Mouse (Mus musculus): ENCODE measurements at regions not wholly inside any gene's neighbourhood (a gene's known extent, or its start where the extent isn't known, plus 50 kb on each side); places are given as distances from the start of the nearest gene placed in this dataset.

- H3K4me3 ChIP-seq (ENCODE audit: control insufficient read depth in 1 of 2, insufficient read depth in 1 of 2, low read depth in 2 of 2, low read length in 2 of 2), result no peak overlapping the region
- H3K4me1 ChIP-seq (ENCODE audit: control insufficient read depth in 1 of 2, insufficient read depth in 2 of 2, low read length in 2 of 2), result no peaks in the 10 kb centered on the region
- no peaks in the 10 kb centered on the region for H3K36me3 ChIP-seq (ENCODE audit: control insufficient read depth in 1 of 2, insufficient read depth in 2 of 2, low read length in 2 of 2)
- DNase-seq (ENCODE audit: low read depth, low spot score), result no peak
- TF ChIP-seq USF2 (IDR thresholded peaks at IDR 0.05; ENCODE audit: borderline replicate concordance in 1 of 2, insufficient read depth in 1 of 2, low read depth in 1 of 2, low read length in 2 of 2), result no peak
- TF ChIP-seq RAD21 (IDR thresholded peaks at IDR 0.05; ENCODE audit: low read depth, low read length), result no peak
- TF ChIP-seq CTCF (IDR thresholded peaks at IDR 0.05 in 2 of 3, conservative IDR thresholded peaks at IDR 0.05 in 1 of 3; ENCODE audit: control insufficient read depth in 1 of 3, insufficient read depth in 1 of 3, low read depth in 2 of 3, low read length in 3 of 3, poor library complexity in 1 of 3, severe bottlenecking in 1 of 3), result no peak
- no peak for TF ChIP-seq RCOR1 (IDR thresholded peaks at IDR 0.05; ENCODE audit: low read depth, low read length)
- no peak for TF ChIP-seq E2F4 (IDR thresholded peaks at IDR 0.05; ENCODE audit: borderline replicate concordance, low read depth, low read length)
- TF ChIP-seq TBP (IDR thresholded peaks at IDR 0.05; ENCODE audit: low read depth, low read length), result no peak
- TF ChIP-seq MEF2A (IDR thresholded peaks at IDR 0.05; ENCODE audit: extremely low read depth, insufficient replicate concordance, low read depth, low read length, poor library complexity, severe bottlenecking), result no peak
- no peak for TF ChIP-seq JUND (IDR thresholded peaks at IDR 0.05; ENCODE audit: low read depth, low read length)
- TF ChIP-seq MXI1 (IDR thresholded peaks at IDR 0.05; ENCODE audit: low read depth, low read length), result no peak
- TF ChIP-seq USF1 (IDR thresholded peaks at IDR 0.05; ENCODE audit: low read depth, low read length), result no peak
- no peak for TF ChIP-seq TCF12 (IDR thresholded peaks at IDR 0.05; ENCODE audit: low read depth, low read length)
- no peak for TF ChIP-seq ZNF384 (IDR thresholded peaks at IDR 0.05; ENCODE audit: low read depth, low read length)
- no peak for TF ChIP-seq SMC3 (IDR thresholded peaks at IDR 0.05; ENCODE audit: low read depth, low read length)
- no peak for TF ChIP-seq CHD2 (IDR thresholded peaks at IDR 0.05; ENCODE audit: low read length)
- TF ChIP-seq MYC (IDR thresholded peaks at IDR 0.05; ENCODE audit: low read depth, low read length), result no peak
- no peak for TF ChIP-seq MAFK (IDR thresholded peaks at IDR 0.05; ENCODE audit: borderline replicate concordance, low read depth, low read length)
- TF ChIP-seq GABPA (IDR thresholded peaks at IDR 0.05; ENCODE audit: low read depth, low read length), result no peak
- TF ChIP-seq POLR2AphosphoS5 (IDR thresholded peaks at IDR 0.05; ENCODE audit: borderline replicate concordance, low read depth, low read length), result no peak
- TF ChIP-seq NRF1 (IDR thresholded peaks at IDR 0.05; ENCODE audit: insufficient read depth, low read depth, low read length, poor library complexity, severe bottlenecking), result no peak
- no peaks in the 10 kb centered on the region for H3K9me3 ChIP-seq (replicated peaks; ENCODE audit: insufficient read depth, low read length)
- H3K27ac ChIP-seq (ENCODE audit: control insufficient read depth, low read depth, low read length), result no peak overlapping the region
- H3K27me3 ChIP-seq (ENCODE audit: control insufficient read depth in 1 of 2, insufficient read depth in 2 of 2, low read length in 2 of 2), result no peaks in the 10 kb centered on the region
- no peaks in the 10 kb centered on the region for H3K79me2 ChIP-seq (ENCODE audit: control insufficient read depth, insufficient read depth, low read length, poor library complexity)
- H3K9ac ChIP-seq (ENCODE audit: control insufficient read depth, low read depth, low read length, poor library complexity, severe bottlenecking), result no peak overlapping the region
These were observed 247.6 kb downstream of the Ptprc start for GRCm38 (mm10) chr1:137927953-137928352.

- no peak for DNase-seq (ENCODE audit: low read depth, low spot score)
- no peak overlapping the region for H3K9ac ChIP-seq (ENCODE audit: control insufficient read depth, low read depth, low read length, poor library complexity, severe bottlenecking)
- no peaks in the 10 kb centered on the region for H3K27me3 ChIP-seq (ENCODE audit: control insufficient read depth in 1 of 2, insufficient read depth in 2 of 2, low read length in 2 of 2)
- no peaks in the 10 kb centered on the region for H3K4me1 ChIP-seq (ENCODE audit: control insufficient read depth in 1 of 2, insufficient read depth in 2 of 2, low read length in 2 of 2)
- H3K36me3 ChIP-seq (ENCODE audit: control insufficient read depth in 1 of 2, insufficient read depth in 2 of 2, low read length in 2 of 2), result no peaks in the 10 kb centered on the region
- no peak for TF ChIP-seq E2F4 (IDR thresholded peaks at IDR 0.05; ENCODE audit: borderline replicate concordance, low read depth, low read length)
- no peak for TF ChIP-seq ELF1 (IDR thresholded peaks at IDR 0.05; ENCODE audit: low read depth, low read length)
- TF ChIP-seq KAT2A (conservative IDR thresholded peaks at IDR 0.05; ENCODE audit: low read depth, low read length), result no peak
- no peak for TF ChIP-seq CHD1 (IDR thresholded peaks at IDR 0.05; ENCODE audit: low read depth, low read length)
- TF ChIP-seq RCOR1 (IDR thresholded peaks at IDR 0.05; ENCODE audit: low read depth, low read length), result no peak
- TF ChIP-seq MYC (IDR thresholded peaks at IDR 0.05; ENCODE audit: low read depth, low read length), result no peak
- TF ChIP-seq RAD21 (IDR thresholded peaks at IDR 0.05; ENCODE audit: low read depth, low read length), result no peak
- TF ChIP-seq BHLHE40 (IDR thresholded peaks at IDR 0.05; ENCODE audit: borderline replicate concordance, low read depth, low read length), result no peak
- no peak for TF ChIP-seq MAZ (IDR thresholded peaks at IDR 0.05; ENCODE audit: low read depth, low read length)
- no peak for TF ChIP-seq SMC3 (IDR thresholded peaks at IDR 0.05; ENCODE audit: low read depth, low read length)
- TF ChIP-seq ZMIZ1 (IDR thresholded peaks at IDR 0.05; ENCODE audit: low read depth, low read length), result no peak
- TF ChIP-seq MAFK (IDR thresholded peaks at IDR 0.05; ENCODE audit: borderline replicate concordance, low read depth, low read length), result no peak
- no peak for TF ChIP-seq CTCF (IDR thresholded peaks at IDR 0.05 in 2 of 3, conservative IDR thresholded peaks at IDR 0.05 in 1 of 3; ENCODE audit: control insufficient read depth in 1 of 3, insufficient read depth in 1 of 3, low read depth in 2 of 3, low read length in 3 of 3, poor library complexity in 1 of 3, severe bottlenecking in 1 of 3)
- no peak for TF ChIP-seq SIN3A (IDR thresholded peaks at IDR 0.05; ENCODE audit: low read length)
- TF ChIP-seq MAX (IDR thresholded peaks at IDR 0.05; ENCODE audit: low read length), result no peak
- no peak for TF ChIP-seq POLR2A (IDR thresholded peaks at IDR 0.05; ENCODE audit: control insufficient read depth in 1 of 2, insufficient read depth in 1 of 2, low read depth in 1 of 2, low read length in 2 of 2, poor library complexity in 1 of 2)
- no peak for TF ChIP-seq ZNF384 (IDR thresholded peaks at IDR 0.05; ENCODE audit: low read depth, low read length)
- H3K4me3 ChIP-seq (ENCODE audit: control insufficient read depth in 1 of 2, insufficient read depth in 1 of 2, low read depth in 2 of 2, low read length in 2 of 2), result no peak overlapping the region
- no peaks in the 10 kb centered on the region for H3K9me3 ChIP-seq (replicated peaks; ENCODE audit: insufficient read depth, low read length)
- H3K79me2 ChIP-seq (ENCODE audit: control insufficient read depth, insufficient read depth, low read length, poor library complexity), result no peaks in the 10 kb centered on the region
- no peak overlapping the region for H3K27ac ChIP-seq (ENCODE audit: control insufficient read depth, low read depth, low read length)
These were observed 249.2 kb downstream of the Ptprc start for GRCm38 (mm10) chr1:137926326-137926725.

All from MEL (cell line).